Mouse (Mus musculus) limb, embryonic 14.5 days (tissue): ENCODE measurements around the gene Efhd2. TPM values are rescaled to one million over a fixed set of nuclear protein-coding genes. Genes with fewer than 3 reads are reported as not detected.

Source experiments
- ATAC-seq: fragments of 200-750 bp; cut with Nextera tagmentation; 2 replicates; pipeline ENCODE4 v1.8.0; 2017; ENCODE audit warnings: low read depth, moderate number of reproducible peaks, moderate TSS enrichment; ENCODE audit not compliant: low FRiP score
- DNase-seq: peaks from one replicate; pipeline ENCODE4 v3.0.0-alpha.2; 2015; ENCODE audit warnings: low spot score
- H3K27ac ChIP-seq: fragments of 300-500 bp; sonication (generic); replicated peaks from 2 replicates; pipeline ENCODE4 v1.5.1; 2014; ENCODE audit warnings: low read depth, mild to moderate bottlenecking, low read length, moderate library complexity, mixed read lengths
- H3K27me3 ChIP-seq: fragments of 300-500 bp; sonication (generic); 2 replicates; pipeline ENCODE4 v1.6.1; 2014; ENCODE audit warnings: low read length, mixed read lengths; ENCODE audit not compliant: control insufficient read depth, insufficient read depth
- H3K36me3 ChIP-seq: fragments of 300-500 bp; sonication (generic); 2 replicates; pipeline ENCODE4 v1.6.1; 2014; ENCODE audit warnings: mild to moderate bottlenecking, low read length, moderate library complexity, mixed read lengths; ENCODE audit not compliant: control insufficient read depth, insufficient read depth
- H3K4me1 ChIP-seq: fragments of 300-500 bp; sonication (generic); 2 replicates; pipeline ENCODE4 v1.6.1; 2014; ENCODE audit warnings: antibody characterized with exemption, low read length, mixed read lengths; ENCODE audit not compliant: control insufficient read depth, insufficient read depth
- H3K4me2 ChIP-seq: fragments of 300-500 bp; sonication (generic); replicated peaks from 2 replicates; pipeline ENCODE4 v1.6.1; 2014; ENCODE audit warnings: low read depth, mild to moderate bottlenecking, low read length, moderate library complexity; ENCODE audit not compliant: severe bottlenecking
- H3K4me3 ChIP-seq: fragments of 300-500 bp; sonication (generic); replicated peaks from 2 replicates; pipeline ENCODE4 v1.5.1; 2014; ENCODE audit warnings: low read length
- H3K9ac ChIP-seq: fragments of 300-500 bp; sonication (generic); 2 replicates; pipeline ENCODE4 v1.6.1; 2014; ENCODE audit warnings: mild to moderate bottlenecking, low read depth, low read length, moderate library complexity; ENCODE audit not compliant: severe bottlenecking
- H3K9me3 ChIP-seq: fragments of 300-500 bp; sonication (generic); 2 replicates; pipeline ENCODE4 v1.6.1; 2016; ENCODE audit warnings: low read length; ENCODE audit not compliant: control insufficient read depth
- POLR2A ChIP-seq: fragments of 200-500 bp; IDR thresholded peaks from 2 replicates; pipeline ENCODE4 v1.8.0; 2012; ENCODE audit warnings: inconsistent platforms, mild to moderate bottlenecking, moderate library complexity, borderline replicate concordance; ENCODE audit not compliant: insufficient read depth, insufficient read length; ENCODE audit errors: extremely low read depth
- WGBS: fragments of 180-500 bp; shearing (Covaris S2); extraction: QIAGEN DNeasy Blood & Tissue Kit; methylation state at CpG from one replicate; pipeline ENCODE4 v1.1.7; 2014; 5-methylcytosine and 5-hydroxymethylcytosine counted together
- polyA plus RNA-seq, 2 experiments: library from polyadenylated mRNA; depleted of rRNA in 1 of 2; stranded (reverse) in 1 of 2; unstranded in 1 of 2; fragments of >200 nt; fragmentation: Nextera tagmentation in 1 of 2; extraction: Ambion mirVana in 1 of 2; gene quantifications; 2 replicates each; pipeline versions ENCODE4 v1.2.1 to v1.2.3; 2012 to 2014

Efhd2 gene
- polyA plus RNA-seq, 2 experiments = 49.8 to 57.8 TPM

- Histone ChIP-seq H3K27me3 (no peaks in the 10 kb centered on the region), H3K27ac (no peak overlapping the region), H3K9ac (peak overlapping the region; percentile 76), H3K9me3 (no peaks in the 10 kb centered on the region), H3K36me3 (0 out of 2 replicates have a peak, but pooled peaks cover 10% of the 10 kb centered on the region), H3K4me1 (peaks cover 25% of the 10 kb centered on the region), H3K4me2 (peak overlapping the region; percentile 75), H3K4me3 (peak overlapping the region; percentile 84)
- ATAC-seq (peak; percentile 20; the same call in 1 of the 2 replicates), DNase-seq (no peak)
- 3% methylated on average over 19 of the region's 19 CpGs for WGBS
- TF ChIP-seq POLR2A = no peak
Measured at GRCm38 (mm10) chr4:141874111-141874600, 564 bp downstream of the Efhd2 start.

GRCm38 (mm10) chr4:141872977-141873376, 1.7 kb downstream of the Efhd2 start:
- Histone ChIP-seq H3K4me2 (peak overlapping the region; percentile 75), H3K36me3 (0 out of 2 replicates have a peak, but pooled peaks cover 10% of the 10 kb centered on the region), H3K9me3 (no peaks in the 10 kb centered on the region), H3K4me3 (peak overlapping the region; percentile 84; the same call in 1 of the 2 replicates), H3K9ac (no peak overlapping the region), H3K4me1 (peaks cover 29% of the 10 kb centered on the region), H3K27ac (no peak overlapping the region), H3K27me3 (no peaks in the 10 kb centered on the region)
- WGBS = 87% methylated on average over 9 of the region's 9 CpGs
- ATAC-seq (no peak), DNase-seq (no peak)
- no peak for TF ChIP-seq POLR2A

GRCm38 (mm10) chr4:141871909-141872308, 2.8 kb downstream of the Efhd2 start:
- H3K9me3 ChIP-seq = no peaks in the 10 kb centered on the region
- H3K27me3 ChIP-seq = no peaks in the 10 kb centered on the region
- H3K4me3 ChIP-seq = no peak overlapping the region
- H3K4me1 ChIP-seq = peaks cover 40% of the 10 kb centered on the region
- no peak for ATAC-seq
- H3K4me2 ChIP-seq = peak overlapping the region; percentile 20; the same call in 1 of the 2 replicates
- WGBS = 62% methylated on average over 9 of the region's 9 CpGs
- H3K27ac ChIP-seq = 0 out of 2 replicates have a peak overlapping the region, but pooled peaks have one; percentile 20
- TF ChIP-seq POLR2A = no peak
- H3K9ac ChIP-seq = 0 out of 2 replicates have a peak overlapping the region, but pooled peaks have one; percentile 5
- H3K36me3 ChIP-seq = 0 out of 2 replicates have a peak, but pooled peaks cover 10% of the 10 kb centered on the region
- no peak for DNase-seq

GRCm38 (mm10) chr4:141871333-141871725, 3.4 kb downstream of the Efhd2 start:
- Histone ChIP-seq H3K36me3 (0 out of 2 replicates have a peak, but pooled peaks cover 10% of the 10 kb centered on the region), H3K4me3 (no peak overlapping the region), H3K4me1 (peaks cover 46% of the 10 kb centered on the region), H3K9ac (no peak overlapping the region), H3K27me3 (no peaks in the 10 kb centered on the region), H3K27ac (no peak overlapping the region), H3K4me2 (0 out of 2 replicates have a peak overlapping the region, but pooled peaks have one; percentile 20), H3K9me3 (no peaks in the 10 kb centered on the region)
- no peak for ATAC-seq
- no peak for DNase-seq
- TF ChIP-seq POLR2A = no peak
- 89% methylated on average over 3 of the region's 3 CpGs for WGBS

- Histone ChIP-seq H3K27ac (no peak overlapping the region), H3K4me3 (no peak overlapping the region), H3K4me2 (no peak overlapping the region), H3K9ac (no peak overlapping the region), H3K4me1 (peaks cover 46% of the 10 kb centered on the region), H3K27me3 (no peaks in the 10 kb centered on the region), H3K36me3 (0 out of 2 replicates have a peak, but pooled peaks cover 10% of the 10 kb centered on the region), H3K9me3 (no peaks in the 10 kb centered on the region)
- 73% methylated on average over 11 of the region's 11 CpGs for WGBS
- ATAC-seq (no peak), DNase-seq (no peak)
- TF ChIP-seq POLR2A = no peak
Measured at GRCm38 (mm10) chr4:141870666-141871332, 3.9 kb downstream of the Efhd2 start.
